Mouse (Mus musculus): ENCODE measurements around the gene Cdhr2.

Cdhr2 gene

GRCm38 (mm10) chr13:54752656-54753055 is 51.4 kb downstream of the Cdhr2 start:
- no peak for DNase-seq (ENCODE audit: low read depth)

- DNase-seq (ENCODE audit: low read depth) = no peak
Measured at GRCm38 (mm10) chr13:54753733-54754132, 52.5 kb downstream of the Cdhr2 start.

DNA sequence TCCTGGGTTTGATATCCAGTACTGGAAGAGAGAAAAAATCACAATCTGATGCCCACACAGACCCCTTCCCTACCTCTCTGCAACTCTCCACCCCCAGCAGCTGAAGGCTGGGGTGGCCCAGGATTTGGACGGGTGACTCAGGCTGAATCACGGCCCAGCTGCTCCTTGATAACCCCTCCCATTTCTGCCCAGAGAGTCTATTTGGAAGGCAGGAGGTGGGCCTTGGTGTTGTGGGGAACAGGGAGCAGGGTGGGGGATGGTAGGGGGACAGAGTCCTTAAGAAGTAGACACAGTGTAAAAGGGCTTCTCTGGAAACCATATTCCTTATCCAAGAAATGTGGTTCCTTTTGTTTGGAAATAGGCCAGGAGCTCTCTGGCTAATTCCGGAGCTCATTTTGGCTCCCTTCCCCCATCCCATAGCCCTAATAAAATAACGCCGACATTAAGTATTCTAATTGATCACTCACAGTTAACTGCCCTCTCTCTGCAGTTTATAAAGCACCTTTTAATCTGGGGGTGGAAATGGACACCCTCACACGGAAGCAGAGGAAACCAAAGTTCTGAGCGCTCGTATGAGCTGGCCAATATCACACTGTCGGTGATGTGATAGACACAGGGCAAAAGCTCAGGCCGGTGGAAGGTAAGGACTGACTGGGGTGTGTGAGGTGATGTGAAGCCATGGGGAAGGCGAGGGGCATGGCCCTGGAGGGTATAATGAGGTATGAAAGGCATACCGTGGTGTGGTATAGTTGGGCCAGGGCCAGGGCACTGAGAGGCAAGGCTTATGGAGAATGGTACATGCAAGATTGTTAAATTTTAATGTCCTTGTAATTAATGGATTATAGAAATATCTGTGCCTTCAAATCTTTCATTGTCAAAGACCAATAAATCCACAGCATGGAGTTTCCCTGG is 53.2 kb downstream of the Cdhr2 start:
- no peak for DNase-seq (ENCODE audit: low read depth)

DNA sequence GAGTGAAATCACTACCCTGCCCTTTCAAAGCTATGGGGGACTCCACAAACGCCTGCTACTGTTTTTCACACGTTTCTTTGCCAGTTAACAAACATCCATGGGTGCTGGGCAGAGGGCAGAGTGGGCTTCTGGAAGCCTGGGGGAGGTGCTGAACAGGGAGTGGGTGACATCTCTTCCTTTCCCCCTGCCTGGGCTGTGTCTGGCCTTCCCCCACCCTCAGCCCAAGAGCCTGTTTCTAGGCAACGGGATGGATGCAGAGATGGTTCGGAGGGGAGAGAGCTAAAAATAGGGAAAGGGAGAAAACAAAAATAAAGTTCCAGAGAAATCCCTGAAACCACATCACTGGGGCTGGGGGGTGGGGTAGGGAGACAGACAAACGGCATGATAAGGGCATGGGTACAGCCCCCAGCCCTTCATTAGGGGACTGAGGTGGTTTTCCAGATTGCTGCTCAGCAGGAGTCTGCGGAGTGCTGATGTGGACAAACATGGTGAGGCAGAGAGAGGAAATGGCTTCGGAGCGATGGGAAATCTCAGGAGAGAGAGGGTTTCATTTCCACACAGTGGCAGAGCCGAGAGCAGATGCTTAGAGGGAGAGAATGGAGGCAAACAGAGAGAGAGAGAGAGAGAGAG is 54.1 kb downstream of the Cdhr2 start:
- DNase-seq (ENCODE audit: low read depth) = no peak

DNA sequence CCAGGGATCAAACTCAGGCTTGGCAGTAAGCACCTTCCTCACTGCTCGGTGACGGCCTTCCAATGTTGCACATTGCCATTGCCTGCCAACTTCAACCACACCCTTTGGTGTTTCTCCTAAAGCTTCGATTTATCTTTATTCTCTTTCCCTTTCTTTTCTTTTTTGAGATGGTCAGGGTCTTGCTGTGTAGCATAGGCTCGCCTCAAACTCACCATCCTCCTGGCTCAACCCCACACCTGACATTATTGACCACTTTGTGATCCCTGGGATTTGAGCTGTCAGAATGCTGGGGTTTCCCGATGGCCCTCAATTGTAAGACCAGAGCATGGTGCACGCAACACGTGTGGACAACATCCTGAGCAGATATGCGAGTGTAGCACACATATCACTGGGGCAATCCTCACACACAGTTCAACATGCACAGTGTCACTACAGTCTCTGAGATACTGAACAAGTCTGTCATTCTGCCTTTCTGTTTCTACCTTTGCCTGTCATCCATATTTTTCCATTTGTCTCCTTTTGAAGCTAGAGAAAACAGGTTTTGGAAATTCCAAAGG is 55.0 kb downstream of the Cdhr2 start:
- DNase-seq (ENCODE audit: low read depth) = no peak

DNA sequence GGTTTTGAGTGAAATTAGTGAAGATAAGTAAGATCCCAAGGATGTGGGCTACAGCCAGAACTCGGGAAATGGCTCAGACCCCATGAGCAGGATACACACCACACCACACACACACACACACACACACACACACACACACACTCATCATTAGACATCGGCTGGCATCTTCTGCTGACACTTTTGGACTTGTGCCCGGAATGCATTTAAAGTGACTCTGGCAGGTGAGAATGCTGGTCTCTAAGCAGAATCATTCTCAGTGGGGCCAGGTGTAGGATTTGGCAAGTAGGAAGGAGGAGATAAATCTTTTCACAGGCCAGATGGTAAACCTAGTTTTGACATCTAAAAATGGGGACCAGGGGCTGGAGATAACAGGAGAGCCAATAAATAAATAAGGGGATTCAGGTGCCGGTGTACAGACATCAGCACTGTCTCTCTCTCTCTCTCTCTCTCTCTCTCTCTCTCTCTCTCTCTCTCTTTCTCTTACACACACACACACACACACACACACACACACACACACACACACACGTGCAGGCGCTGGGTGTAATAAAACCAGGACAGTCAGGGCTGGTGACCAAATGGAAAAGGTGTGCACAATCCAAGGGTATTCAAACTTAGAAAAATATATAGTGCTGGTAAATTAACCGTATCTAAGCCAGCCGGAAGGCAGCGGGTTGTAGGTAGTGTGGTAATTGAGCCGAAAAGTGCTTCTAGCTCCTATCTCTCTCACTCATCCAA is 56.0 kb downstream of the Cdhr2 start:
- no peak for DNase-seq (ENCODE audit: low read depth)

DNA sequence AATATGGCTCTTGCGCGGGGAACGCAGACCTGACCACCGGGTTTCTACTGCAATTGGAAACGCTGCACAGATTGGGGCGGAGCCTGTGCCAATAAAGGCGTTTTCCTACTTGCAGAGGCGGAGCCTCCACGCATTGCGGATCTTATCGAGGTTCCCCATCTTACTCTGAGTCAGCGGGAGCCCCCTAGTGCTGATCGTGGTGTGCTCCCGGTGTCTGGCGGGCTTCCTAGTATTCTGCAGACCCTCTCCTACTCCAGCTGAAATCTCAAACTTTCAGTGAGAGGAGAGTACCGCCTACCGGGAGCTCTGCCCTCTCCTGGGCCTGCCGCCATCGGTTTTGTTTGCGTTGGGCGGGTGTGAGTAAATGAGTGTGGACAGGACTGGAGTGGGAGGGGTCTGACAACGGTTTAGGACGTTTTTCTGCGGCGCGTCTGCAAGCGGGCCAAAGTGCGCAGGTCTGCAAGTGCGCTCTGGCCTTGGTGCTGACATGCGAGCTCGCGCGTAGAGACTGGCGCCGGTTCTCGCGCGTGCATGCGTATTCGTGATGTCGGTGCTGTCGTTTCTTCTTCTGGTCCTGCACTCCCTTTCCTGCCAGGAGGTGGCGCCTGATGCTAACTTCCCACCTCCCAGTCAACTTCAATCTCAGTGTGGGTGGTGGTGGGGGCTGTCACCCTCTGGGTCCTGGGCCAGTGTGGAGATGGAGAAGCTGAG is 56.9 kb downstream of the Cdhr2 start:
- peak; percentile 72 for DNase-seq (ENCODE audit: low read depth)

DNA sequence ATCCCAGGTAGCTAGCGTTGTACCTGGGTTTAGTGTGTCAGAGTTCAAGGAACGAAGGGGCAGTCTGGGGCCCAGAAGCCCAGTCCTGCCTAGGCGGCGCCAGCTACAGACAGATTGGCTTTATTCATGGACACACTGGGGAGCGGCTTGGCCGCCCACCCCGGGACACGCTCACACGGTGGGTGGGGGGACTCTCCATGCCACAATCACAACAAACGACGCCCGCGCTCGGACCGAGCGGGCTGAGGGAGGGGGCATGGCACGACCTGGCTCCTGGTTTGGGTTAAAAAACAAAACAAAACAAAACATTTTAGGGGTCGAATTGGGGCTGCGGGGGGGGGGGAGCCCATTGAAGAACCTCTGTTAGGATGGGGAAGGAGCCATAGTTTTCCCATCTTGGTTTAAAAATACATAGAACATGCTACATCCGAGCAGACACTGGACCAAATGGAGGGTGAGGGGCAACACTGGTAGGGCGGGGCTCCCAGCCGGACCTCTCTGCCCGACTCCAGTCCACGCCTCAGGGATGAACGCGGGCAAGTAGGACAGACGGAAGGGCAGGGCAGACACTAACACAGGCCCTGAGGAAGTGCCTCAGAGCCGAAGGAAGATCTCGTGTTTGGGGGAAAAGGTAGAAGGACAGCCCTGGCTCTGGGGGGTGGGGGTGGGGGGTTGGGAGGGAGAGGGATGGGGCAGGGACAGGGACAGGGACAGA is 57.7 kb downstream of the Cdhr2 start:
- no peak for DNase-seq (ENCODE audit: low read depth)

- DNase-seq (ENCODE audit: low read depth) = no peak
Measured at GRCm38 (mm10) chr13:54759496-54759895, 58.2 kb downstream of the Cdhr2 start.

GRCm38 (mm10) chr13:54760164-54760795 is 59.0 kb downstream of the Cdhr2 start:
- DNase-seq (ENCODE audit: low read depth) = no peak

DNA sequence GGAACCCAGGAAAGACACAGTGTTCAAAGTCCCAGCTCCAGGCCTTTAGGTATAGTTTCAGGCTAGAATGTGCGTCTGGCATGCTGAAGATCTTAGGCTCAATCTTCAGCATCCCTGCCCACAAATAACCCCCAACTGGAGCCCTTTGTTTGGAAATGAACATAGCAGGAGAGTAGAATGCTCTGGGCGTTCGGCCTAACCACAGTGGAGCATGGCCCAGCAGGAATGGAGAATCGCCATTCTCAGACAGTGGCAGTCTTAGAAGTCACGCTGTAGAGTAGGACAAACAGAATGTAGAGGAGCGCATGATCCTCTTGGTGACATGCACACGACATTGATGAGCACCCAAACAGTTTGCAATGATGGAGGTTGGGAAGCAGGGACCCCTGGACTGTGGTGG is 59.6 kb downstream of the Cdhr2 start:
- no peak for DNase-seq (ENCODE audit: low read depth)

DNA sequence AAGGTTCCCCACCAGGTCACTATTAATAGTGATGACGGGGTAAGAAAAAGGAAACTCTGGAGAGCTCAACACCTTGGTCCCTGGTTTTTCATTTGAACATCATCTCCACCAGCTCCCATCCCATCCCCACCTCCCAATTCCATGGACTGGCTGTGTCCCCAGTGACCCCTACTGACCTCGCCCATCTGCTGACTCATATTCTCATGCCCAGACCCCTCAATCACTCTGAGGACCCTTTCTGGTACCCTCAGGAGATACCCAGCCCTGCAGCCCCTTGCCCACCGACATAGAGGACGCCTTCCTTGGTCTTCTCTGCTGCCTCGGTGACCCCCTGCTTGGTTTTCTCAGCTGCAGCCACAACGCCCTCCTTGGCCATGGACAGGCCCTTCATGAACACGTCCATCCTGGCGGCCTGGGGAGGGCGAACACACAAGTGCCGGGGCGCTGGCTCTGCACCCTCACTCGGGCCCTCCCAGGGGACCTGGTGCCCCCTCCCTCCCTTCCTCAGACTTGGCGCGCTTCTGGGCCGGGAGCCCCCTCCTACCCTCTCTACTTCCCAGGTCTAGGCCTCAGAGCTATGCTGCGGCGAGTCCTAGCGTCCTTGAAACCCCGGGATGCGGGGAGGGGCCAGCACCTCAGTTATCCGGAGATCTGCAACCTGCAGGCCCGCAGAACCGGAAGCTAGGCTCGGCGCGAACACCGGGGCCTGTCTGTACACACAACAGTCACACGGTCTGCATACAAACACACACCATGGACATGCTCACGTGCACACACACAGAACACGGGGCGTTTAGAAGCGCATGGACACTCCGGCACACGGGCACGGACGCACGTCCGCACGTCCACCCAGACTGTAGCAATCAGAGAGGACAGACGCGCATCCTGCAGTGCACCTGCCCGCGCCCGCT is 64.3 kb downstream of the Cdhr2 start:
- DNase-seq (ENCODE audit: low read depth) = no peak

DNA sequence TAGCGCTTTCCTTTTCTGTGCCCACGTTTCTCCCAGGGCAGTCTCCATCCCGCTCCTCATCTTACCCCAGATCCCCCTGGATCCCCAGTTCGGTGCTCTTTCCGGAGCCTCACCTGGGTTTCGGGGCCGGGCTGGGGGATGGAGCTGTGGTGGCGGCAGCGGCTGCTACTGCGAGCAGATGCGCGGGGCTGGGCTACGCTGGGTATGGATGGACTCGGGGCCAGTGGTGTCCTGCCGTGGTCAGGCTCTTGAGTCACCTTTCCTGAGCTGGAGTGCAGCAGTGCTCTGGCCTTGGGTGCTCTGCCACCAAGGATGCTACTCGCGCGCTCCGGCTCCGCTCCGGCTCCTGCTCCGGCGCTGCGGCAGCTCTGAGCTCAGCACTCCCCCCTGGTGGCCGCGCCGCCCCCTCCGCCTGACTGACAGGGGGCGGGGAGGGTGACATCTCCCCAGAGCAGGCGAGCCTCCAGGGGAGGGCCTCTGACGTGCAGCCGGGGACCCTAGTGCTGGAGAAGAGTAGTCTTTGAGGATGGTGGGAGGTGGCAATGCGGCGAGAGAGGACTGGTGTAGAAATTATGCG is 65.0 kb downstream of the Cdhr2 start, which contains the start of gene Sncb:
Sncb (minus strand) TSS at position 404 of the 577 bp plus-strand sequence.
- DNase-seq (ENCODE audit: low read depth) = no peak

- no peak for DNase-seq (ENCODE audit: low read depth)
Measured at GRCm38 (mm10) chr13:54767012-54767411, 65.8 kb downstream of the Cdhr2 start.

DNA sequence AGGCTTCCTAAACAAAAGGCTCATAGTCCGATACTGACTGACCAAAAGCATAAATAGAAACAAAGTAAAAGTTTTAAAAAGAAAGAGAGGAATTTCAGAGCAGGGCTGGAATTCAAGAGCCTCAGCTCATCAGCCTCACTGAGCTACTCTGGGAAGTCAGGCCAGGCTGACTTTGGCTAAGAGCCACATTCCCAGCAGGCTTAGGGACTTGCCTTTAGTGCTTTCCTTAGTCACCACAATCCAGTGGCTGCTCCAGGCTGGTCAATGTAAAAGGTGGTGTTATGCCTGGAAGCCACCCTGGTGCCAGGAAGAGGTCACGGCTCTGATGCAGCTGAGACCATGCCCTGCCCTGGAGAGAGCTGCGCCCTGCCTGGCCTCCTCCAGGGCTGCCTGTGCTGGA is 79.3 kb downstream of the Cdhr2 start:
- DNase-seq (ENCODE audit: low read depth) = no peak

DNA sequence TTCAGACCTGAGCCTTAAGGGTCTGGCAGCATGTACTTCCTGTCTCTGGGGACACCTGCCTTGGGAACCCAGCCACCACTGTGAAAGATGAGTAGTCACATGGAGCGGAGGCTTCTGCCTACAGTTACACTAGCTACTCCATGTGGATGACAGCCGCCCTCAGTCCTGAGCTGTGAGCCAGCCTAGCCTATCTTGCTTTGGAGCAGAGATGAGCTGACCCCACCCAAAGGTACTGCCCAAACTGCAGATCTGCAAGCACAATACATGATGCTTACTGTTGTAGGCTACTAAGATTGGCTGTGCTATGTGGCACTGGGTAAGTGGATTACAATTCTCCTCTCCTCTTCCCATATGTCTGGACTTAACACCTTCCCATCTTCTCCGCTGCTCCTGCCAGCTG is 79.8 kb downstream of the Cdhr2 start:
- no peak for DNase-seq (ENCODE audit: low read depth)

DNA sequence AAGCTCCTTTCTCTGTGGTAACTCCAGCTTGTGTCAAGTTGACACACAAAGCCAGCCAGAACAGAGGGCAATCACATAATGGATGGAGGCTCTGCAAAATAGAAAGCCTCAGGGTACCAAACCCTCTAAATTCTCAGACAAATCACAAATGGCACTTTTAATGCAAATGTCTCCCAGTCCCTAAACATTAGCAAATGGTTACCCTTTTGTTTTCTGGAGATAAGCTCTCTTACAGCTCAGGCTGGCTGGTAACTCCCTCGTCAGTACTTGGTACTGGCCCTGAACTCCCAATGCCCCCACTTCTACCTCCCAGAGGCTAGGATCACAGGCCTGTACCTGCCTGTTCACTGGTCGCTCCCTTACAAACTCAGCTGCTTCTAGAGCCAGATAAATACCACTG is 82.0 kb downstream of the Cdhr2 start:
- DNase-seq (ENCODE audit: low read depth) = no peak

GRCm38 (mm10) chr13:54783698-54784097 is 82.4 kb downstream of the Cdhr2 start, which contains the start of gene Eif4e1b:
TSS of gene Eif4e1b (plus strand) at chr13:54783998.
- no peak for DNase-seq (ENCODE audit: low read depth)
